Mouse (Mus musculus): ENCODE results near the gene Arhgap28.

DNA sequence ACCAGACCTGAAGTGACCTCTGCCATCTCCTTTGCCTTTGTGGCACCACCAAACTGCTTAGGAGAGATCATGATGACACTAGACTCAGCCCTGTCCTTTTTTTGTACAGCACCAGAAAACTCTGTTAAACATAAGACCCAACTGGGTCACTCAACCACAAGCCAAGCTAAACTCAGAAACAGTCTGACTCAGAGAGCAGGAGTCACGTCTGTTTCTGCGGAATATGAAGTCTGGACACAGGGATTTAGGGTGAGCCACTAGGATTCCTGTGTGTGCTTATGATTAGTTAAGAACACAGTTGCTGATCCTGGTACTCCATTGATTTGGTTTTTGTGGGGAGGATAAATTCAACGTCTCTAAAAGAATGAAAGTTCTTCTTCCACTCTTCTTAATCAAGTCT is 23.3 kb downstream of the Arhgap28 start:
- no peak for TF ChIP-seq CTCF (IDR thresholded peaks at IDR 0.05; ENCODE audit: borderline replicate concordance, extremely low read depth, insufficient read depth, insufficient read length)
- TF ChIP-seq POLR2A (IDR thresholded peaks at IDR 0.05; ENCODE audit: borderline replicate concordance, extremely low read depth, insufficient read depth, insufficient read length, poor library complexity, severe bottlenecking) = no peak
